Mouse (Mus musculus): Measurements from ENCODE around the gene Ezh1. TPM values are rescaled to one million over a fixed set of nuclear protein-coding genes. Genes with fewer than 3 reads are reported as not detected.

The Ezh1 gene
- total RNA-seq, 2 experiments from 2014 or later: 55.7 to 62.7 TPM

DNA sequence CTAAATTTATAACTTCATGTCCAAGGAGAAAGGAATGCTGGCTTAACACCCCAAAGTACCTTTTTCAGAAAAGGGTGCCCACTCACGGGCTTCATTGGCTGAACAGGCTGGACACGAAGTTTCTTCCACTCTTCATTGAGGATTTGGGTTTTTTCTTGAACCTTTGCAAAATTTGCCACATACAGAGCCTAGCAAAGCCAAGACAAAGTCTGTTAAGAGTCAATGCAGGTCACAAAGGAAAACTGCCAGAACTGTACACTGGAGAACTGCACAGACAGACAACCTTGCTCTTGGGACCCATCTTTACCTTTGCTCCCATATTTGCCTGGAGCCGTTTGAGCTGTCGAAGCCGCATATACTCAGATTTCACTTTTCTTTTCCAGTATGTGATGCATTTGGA lies 9.3 kb downstream of the Ezh1 start:
- no peak for DNase-seq (ENCODE audit: low spot score in 2 of 2)

DNA sequence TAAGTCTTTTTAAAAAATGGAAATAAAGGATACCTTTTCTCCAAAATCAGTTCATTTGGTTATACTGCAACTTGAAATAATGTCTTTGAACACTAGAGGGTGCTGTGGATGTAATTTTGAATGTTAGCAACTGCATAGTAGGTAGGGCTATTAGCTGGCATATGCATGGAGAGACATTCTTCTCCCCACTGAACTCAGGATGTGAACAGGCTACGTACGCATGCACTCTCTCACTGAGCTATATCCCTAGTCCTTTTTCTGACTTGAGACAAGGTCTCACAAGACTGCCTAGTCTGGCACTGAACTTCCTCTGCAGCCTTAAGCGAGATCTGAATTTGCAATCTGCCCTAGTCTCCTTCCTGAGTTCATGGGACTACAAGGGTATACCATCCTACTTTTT lies 14.3 kb downstream of the Ezh1 start:
- no peak for DNase-seq (ENCODE audit: low spot score in 2 of 2)

DNA sequence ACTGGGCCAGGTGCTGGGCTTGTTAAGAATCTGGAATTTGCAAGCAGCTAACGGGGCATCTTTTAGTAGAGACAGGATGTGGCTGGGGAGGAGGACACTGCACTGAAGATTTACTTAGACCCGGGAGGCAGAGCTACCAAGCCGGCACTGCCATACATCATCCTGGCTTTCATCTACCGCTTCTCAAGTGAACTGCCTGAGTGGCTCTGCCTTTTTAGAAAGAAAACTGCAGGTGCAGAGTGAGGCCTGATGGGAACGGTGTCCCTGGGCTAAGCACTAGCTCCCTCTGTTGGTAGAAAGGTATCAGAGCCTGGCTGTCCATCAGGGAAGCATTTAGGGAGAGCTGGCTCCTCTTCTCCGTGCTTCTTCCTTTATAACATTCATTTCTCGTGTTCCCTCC lies 25.3 kb downstream of the Ezh1 start:
- no peak for DNase-seq (ENCODE audit: low spot score in 2 of 2)

DNA sequence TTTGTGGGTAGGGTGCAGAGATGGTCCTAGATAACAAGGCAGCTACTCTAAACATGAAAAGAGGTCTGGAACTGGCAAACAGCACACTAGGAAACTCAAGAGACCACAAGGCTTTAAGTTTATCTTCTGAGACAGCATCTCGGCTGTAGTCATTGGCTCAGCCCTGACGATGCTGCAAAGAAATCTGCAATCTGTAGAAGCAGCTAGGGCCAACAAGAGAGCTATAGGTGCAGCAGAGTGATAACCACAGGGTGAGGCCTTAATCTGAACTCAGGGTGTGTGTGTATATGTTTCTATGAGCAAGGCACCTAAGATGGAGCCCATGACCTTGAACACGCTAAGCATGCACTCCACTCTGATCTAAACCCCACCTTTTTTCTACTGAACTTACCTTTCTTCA lies 26.7 kb downstream of the Ezh1 start:
- no peak for DNase-seq (ENCODE audit: low spot score in 2 of 2)

DNA sequence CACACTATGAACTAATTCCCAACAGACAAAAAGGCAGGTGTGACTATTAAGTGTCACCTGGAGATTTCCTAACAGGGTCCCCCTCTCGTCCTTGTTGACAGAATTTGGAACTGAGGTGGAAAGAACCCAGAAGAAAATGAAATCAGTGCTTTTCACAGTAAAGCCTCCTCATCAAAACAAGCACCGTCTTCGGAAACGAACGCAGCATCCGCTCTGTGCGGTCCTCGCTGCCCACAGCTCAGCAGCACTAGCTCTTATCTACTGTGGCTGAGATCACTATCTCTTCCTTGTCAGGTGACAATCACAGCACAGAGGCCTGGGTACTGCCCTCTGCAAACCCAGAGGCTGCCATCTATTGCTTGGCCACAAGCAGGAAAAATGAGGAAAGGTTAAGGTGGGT lies 30.1 kb downstream of the Ezh1 start:
- DNase-seq (ENCODE audit: low spot score in 2 of 2): no peak

DNA sequence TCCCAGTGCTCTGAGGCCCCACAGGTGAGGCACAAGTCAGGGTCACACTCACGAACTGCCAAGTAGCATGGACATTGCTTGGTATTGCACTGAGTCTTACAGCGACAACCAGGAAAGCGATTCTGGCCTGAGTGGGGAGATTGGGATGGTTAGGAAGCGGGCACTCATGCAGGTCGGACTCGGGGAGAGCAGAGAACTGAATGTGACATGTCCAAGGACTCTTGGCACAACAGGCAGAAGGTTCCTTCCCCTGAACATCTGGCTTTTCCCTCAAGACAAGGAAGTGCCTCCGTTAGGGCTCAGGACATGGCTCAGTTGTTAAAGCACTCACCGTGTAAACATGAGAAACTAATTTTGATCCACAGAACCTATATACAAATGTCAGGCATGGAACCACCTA lies 30.7 kb downstream of the Ezh1 start:
- DNase-seq (ENCODE audit: low spot score in 2 of 2): no peak

DNA sequence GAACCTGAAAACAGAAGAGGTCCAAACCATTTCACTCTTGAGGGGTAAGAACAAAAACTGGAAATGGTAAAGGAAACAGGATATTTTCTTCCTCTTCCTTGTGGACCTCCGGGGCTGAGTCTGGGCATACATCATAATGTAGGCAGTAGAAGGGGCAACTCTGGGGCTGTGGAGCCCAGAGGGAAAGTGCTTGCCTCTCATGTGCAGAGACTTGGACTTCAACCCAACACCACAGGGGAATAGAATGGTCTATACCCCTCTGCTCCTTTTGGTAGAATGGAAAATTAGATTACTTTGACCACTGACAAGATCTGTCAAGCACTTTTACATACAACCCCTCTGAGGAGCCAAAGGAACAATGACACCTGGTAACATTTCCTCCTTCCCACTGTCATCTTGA lies 31.2 kb downstream of the Ezh1 start:
- DNase-seq (ENCODE audit: low spot score in 2 of 2): no peak

DNA sequence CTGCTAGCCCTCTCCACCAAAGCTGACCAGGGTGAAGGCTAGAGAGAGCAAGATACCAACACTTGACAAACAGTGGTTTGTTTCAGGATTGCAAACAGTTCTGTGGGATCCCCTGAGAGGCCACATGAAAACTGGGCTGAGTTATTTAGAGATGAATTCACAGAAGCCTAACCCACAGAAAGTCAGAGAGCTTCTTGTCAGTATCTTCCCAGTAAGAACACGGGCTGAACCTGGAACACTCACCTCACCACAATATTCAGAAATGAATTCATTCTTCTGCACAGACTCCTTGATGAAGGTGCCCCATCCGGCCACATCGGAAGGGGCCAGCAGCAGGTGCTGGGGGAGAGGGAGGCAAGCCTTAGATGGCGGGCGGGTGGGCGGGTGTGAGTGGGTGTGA lies 31.6 kb downstream of the Ezh1 start:
- DNase-seq (ENCODE audit: low spot score in 2 of 2): no peak

DNA sequence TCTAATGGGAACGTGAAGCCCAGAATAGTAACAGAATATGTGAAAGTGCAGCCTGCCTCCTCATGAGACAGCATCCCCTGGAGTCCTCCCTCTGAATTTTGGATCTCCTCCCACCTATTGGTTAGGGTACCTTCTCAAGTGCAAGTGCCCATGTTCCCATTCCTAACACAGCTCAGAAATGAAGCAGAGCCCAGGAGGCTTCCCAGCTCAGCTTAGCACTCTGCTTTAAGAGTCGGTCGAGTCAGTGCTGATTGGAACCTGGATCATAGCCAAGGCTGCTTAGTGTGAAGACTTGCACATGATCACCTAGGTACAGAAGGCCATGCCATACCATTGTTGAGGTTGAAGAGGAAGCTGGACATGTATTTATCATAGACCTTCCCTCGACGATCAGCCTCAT lies 32.1 kb downstream of the Ezh1 start:
- no peak for DNase-seq (ENCODE audit: low spot score in 2 of 2)

DNA sequence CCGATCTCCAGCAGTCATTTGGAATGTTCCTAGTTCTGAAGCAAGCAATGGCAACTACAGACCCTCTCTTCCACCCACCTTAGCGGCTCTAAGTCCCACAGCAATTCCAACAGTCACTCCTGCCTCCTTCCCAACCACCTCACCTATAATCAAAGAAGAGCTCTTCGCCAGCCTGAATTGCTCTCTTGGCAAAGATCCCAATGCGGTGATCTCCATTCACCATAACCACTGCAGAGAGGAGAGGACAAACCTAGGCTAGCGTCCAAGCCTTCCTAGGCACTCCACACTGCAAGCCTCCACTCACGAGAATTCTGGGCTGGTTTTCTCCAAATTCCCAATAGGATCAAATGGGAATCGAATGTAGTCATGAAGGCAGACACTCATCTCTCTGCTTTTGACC lies 33.2 kb downstream of the Ezh1 start:
- DNase-seq (ENCODE audit: low spot score in 2 of 2): no peak

DNA sequence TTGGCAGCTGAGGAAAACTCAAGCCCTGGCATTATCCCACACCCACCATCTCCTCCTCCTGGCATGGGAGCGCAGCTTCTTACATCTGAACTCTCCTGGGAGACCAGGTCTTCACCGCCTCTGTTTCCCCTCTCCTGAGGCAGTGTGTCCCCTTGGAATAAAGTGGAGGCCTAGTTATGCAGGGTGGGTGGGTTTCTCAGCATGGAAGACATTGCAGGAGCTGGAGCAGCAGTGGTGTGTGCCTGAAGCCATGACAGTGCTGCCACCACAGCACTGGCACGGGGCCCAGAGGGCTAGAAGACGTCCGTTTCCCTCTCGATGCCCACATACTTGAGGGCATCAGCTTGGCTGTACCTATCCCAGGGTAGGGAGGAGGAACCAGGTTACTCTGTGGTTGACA lies 33.6 kb downstream of the Ezh1 start:
- no peak for DNase-seq (ENCODE audit: low spot score in 2 of 2)

DNA sequence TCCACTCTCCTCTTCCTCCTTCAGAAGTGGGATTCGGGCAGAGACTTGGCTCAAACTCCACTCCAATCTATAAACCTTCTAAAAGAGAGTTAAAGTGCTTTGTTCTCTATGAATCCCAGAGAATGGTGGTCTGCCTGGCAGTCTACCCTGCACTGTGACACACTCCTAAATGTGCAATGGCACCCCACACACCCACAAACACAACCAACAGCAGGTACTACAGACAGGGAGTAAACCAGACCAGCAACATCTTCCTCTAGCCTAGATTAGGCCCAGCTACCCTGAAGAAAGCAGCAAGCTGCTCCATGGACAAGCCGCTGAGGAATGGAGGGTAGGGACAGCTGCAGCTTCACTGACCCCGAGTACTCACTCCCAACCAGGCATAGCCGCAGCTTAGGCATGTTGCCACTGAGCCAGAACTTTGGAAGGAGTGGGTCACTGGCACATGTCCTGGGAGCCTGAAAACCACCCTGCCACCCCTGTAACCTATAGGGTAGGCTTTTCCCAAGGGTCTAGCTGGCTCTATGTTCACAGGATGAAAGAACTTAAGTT lies 34.3 kb downstream of the Ezh1 start:
- no peak for DNase-seq (ENCODE audit: low spot score in 2 of 2)

DNA sequence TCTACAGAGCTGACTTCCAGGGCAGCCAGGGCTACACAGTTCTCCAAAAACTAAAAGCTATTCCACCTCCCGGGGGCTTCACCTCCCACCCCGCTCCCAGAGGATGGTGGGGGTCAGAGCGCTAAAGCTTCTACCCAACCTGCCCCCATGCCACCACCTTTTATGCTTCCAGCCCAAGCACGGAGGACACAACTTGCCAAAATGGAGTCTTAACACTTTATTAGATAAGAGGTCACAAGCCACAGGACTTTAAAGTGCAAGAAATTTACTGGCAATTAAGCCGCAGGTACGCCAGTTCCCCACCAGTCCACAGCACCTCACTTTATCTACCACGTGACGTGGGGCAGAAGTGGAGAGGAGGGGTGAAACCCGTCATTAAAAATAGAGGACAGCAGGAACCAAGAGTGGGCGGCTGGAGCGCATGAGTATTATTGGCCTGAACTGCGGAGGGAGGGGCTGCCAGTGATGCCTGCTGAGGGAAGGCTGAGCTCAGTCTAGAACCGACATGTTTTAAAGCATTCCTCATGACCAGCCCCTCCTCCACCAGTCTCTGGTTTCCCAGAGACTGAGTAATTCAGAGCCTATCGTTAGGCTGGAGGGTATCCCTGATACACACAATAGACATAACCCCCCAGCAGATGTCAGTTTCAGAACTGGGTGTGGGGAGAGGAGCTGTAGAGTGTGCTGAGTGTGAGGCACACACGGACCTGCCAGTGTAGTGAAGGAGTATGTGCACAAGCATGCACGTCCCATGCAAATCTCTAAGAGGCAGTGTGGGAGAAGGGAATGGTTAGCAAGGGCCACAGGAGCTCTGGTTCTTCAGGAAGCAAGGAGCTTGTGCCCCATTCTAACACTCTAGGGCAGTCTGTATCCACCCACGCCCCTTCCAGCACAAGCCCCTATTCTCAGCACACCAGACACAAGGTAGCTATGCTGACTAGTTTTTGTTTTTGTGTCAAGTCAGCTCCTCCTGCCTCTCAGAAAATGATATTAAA lies 35.1 kb downstream of the Ezh1 start:
- no peak for DNase-seq (ENCODE audit: low spot score in 2 of 2)

DNA sequence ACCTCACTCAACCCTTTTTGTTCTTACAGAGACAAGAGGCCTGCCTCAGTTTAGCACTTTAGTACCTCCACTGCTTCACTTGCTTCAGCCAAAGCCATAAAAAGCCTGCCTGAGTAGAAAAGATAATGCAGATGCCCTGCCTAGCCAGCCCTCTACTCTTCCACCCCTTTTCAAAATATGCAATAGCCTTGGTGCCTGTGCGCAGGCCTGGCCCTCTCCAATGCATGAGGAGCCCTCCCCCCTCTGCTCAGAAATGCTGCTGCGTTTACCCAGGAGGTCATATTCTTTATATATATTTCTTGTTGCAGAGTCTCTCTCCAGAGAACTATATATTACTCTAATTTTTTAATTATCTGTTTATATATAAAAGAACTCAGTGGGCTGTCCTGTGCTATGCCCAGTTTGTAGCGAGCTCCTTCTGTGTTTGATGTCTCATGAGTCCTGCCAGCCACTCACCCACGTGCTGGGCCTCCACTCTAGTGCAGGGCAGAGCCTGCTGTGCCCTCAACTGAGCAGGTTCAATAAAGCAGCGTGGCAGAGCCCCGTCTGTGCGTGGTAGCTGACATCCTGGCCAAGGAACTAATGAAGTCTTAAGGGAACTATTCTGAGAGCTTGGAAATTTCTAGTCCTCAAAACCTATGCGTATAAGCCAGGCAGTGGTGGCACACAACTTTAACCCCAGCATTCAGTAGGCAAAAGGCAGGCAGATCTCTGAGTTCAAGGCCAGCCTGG lies 35.9 kb downstream of the Ezh1 start:
- no peak for DNase-seq (ENCODE audit: low spot score in 2 of 2)

DNA sequence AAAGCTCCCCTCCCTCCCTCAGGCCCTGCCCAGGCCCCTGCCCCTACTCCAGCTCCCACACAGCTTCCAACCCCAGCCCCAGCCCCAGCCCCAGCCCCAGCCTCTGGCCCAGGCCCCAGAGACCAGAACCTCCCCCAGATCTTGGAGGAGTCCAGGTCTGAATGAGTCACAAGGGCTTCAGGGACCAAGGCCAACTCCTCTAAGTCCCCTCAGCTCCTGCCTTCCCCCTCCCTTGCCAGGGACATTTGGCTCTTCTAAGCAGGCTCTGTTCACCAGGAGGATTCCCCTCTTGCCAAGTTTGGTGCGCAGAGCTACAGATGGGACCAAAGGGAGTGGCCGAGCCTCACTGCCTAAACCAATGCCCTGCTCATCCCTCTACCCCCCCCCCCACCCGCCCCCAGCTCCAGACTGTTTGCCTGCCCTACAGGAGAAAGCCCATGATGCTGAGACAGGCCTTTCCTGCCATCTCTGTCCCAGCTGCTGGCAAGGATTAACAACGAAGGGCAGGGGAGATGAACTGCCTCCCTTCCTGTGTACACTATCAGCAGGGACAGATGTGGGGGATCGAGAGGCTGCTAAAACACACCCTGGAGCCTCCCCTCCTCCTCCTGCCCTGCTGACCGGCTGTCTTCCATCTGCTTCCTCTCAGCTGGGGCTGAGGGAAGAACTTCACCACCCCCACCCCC lies 36.6 kb downstream of the Ezh1 start:
- peak in 1 of 2 experiments; percentile 52 for DNase-seq (ENCODE audit: low spot score in 2 of 2)

DNA sequence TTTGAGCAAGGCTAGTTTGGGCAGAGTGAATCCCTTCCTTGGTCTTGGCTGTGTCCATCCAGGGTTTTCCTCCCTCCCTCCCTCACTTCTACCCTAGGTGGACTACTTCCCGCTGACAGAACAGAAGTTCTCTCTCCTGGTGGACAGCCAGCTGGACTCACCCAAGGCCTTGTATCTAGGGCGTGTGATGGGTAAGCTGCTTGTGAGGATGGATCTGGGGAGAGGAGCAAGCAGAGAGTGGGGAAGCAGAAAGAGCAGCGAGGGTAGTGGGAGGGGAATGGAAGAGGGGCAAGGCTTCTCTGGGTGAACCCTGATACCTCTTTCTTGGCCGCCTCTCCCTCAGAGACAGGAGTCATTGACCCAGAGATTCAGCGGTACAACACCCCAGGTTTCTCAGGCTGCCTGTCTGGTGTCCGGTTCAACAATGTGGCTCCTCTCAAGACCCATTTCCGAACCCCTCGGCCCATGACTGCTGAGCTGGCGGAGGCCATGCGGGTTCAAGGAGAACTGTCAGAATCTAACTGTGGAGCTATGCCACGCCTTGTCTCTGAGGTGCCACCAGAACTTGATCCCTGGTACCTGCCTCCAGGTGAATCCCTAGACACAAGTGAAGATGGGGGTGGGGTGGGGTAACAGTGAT lies 38.0 kb downstream of the Ezh1 start:
- no peak for DNase-seq (ENCODE audit: low spot score in 2 of 2)

DNA sequence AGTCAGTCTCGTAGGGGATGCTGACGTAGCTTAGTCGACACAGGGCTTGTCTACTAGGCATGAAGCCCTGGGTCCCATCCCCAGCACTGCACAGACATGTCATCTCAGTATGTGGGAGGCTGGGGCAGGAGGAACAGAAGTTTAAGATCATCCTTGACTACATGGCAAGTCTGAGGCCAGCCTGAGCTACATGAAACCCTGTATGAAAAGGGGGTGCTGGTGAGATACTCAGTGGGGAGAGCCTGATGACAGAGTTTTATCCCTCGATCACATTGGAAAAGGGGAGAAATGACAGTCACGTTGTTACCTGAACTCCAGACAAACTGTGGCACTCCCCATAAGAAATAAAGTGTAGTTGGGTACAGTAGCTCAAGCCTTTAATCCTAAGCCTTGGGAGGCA lies 38.7 kb downstream of the Ezh1 start:
- DNase-seq (ENCODE audit: low spot score in 2 of 2): no peak

DNA sequence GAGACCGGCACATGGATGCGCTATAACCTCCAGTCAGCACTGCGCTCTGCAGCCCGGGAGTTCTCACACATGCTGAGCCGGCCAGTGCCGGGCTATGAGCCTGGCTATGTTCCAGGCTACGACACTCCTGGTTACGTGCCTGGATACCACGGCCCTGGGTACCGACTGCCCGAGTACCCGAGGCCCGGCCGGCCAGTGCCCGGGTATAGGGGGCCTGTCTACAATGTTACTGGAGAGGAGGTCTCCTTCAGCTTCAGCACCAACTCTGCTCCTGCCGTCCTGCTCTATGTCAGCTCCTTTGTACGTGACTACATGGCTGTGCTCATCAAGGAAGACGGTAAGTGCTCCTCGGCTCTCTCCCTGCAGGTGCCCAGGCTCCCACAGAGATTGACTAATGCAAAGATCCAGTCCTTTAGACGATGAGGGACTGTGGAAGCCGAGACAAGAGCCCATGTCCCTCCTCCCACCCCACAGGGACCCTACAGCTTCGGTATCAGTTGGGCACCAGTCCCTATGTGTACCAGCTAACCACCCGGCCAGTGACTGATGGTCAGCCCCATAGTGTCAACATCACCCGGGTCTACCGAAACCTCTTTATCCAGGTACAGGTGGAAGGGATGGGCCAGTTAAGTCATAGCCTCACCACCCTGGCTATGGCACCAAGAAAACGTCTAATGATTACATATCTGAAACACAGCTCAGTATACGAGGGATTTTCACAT lies 39.6 kb downstream of the Ezh1 start:
- no peak for DNase-seq (ENCODE audit: low spot score in 2 of 2)

DNA sequence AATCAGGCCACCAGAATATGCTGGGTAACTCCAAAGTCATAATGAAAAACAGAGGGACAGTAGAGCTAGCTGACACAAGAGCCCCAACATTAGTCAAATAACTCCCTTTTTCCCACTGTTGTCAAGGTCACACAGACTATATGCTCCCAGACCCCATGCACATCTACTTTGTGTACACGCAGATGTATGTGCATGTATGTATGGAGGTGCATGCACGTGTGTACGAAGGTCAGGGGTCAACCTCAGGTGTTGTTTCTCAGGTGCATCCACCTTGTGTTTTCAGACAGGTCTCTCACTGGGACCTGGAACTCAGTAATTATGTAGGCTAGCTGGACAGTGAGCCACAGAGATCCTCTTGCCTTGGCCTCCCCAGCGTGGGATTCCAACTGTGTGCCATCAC lies 40.8 kb downstream of the Ezh1 start:
- DNase-seq (ENCODE audit: low spot score in 2 of 2): no peak

DNA sequence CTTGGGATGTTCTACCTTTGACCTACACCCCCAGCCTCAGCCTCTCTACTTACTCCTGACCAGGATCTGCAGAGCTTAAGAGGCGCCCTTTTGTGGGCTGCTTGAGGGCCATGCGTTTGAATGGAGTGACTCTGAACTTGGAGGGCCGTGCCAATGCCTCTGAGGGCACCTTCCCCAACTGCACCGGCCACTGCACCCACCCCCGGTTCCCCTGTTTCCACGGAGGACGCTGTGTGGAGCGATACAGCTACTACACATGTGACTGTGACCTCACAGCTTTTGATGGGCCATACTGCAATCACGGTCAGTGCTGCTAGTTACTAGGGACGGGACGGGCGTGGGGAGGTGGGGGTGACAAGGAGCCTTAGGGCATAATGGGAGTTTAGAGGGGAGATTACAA lies 41.3 kb downstream of the Ezh1 start:
- no peak for DNase-seq (ENCODE audit: low spot score in 2 of 2)
